Mouse (Mus musculus) heart, adult 2 months (tissue): ENCODE results near the gene Mettl2. TPM values are rescaled to one million over a fixed set of nuclear protein-coding genes. Genes with fewer than 3 reads are reported as not detected.

Experiments used
- DNase-seq, 2 experiments: peaks; one replicate each; pipeline ENCODE4 v3.0.0; 2021
- H3K27ac ChIP-seq: fragments of 200-600 bp; 2 replicates; pipeline ENCODE4 v1.8.1; 2022
- H3K27me3 ChIP-seq: fragments of 200-500 bp; 2 replicates; pipeline ENCODE4 v1.6.1; 2012; ENCODE audit warnings: mild to moderate bottlenecking, low read length, inconsistent platforms, mixed read lengths; ENCODE audit not compliant: control insufficient read depth, insufficient read depth
- H3K36me3 ChIP-seq: fragments of 200-500 bp; 2 replicates; pipeline ENCODE4 v1.6.1; 2012; ENCODE audit warnings: low read length, inconsistent platforms; ENCODE audit not compliant: control insufficient read depth, insufficient read depth
- H3K4me1 ChIP-seq: fragments of 200-500 bp; 2 replicates; pipeline ENCODE4 v1.6.1; 2011; ENCODE audit warnings: low read length; ENCODE audit not compliant: control insufficient read depth, insufficient read depth
- H3K4me3 ChIP-seq: fragments of 200-600 bp; 2 replicates; pipeline ENCODE4 v1.8.1; 2022
- H3K79me2 ChIP-seq: fragments of 200-500 bp; replicated peaks from 2 replicates; pipeline ENCODE4 v1.6.1; 2012; ENCODE audit warnings: mild to moderate bottlenecking, inconsistent platforms, low read length, moderate library complexity, mixed read lengths; ENCODE audit not compliant: control insufficient read depth, insufficient read depth
- H3K9ac ChIP-seq: fragments of 200-500 bp; 2 replicates; pipeline ENCODE4 v1.6.1; 2012; ENCODE audit warnings: low read depth, mild to moderate bottlenecking, control low read depth, inconsistent platforms, low read length, mixed read lengths
- CTCF ChIP-seq: fragments of 200-600 bp; IDR thresholded peaks from 2 replicates; pipeline ENCODE4 v1.8.1; 2022; ENCODE audit warnings: antibody characterized with exemption, mild to moderate bottlenecking, moderate library complexity
- EP300 ChIP-seq: fragments of 200-500 bp; IDR thresholded peaks from 2 replicates; pipeline ENCODE4 v1.6.1; 2011; ENCODE audit warnings: low read depth, low read length, control low read depth; ENCODE audit not compliant: insufficient read depth
- POLR2A ChIP-seq: fragments of 200-500 bp; IDR thresholded peaks from 2 replicates; pipeline ENCODE4 v1.6.1; 2011; ENCODE audit warnings: mild to moderate bottlenecking, low read depth, low read length, control low read depth; ENCODE audit not compliant: insufficient read depth
- WGBS: fragments of 180-500 bp; shearing (Covaris S2); methylation state at CpG from one replicate; pipeline ENCODE4 v1.1.7; 2018; 5-methylcytosine and 5-hydroxymethylcytosine counted together
- intact Hi-C: fragments of 180-260 bp; cut with DNase I; formaldehyde crosslinking; loops from one replicate; pipeline ENCODE4 v1.15.1; 2025
- polyA plus RNA-seq: library from polyadenylated mRNA; depleted of rRNA; stranded (reverse); fragments of >200 nt; gene quantifications from 2 replicates; pipeline ENCODE4 v1.2.3, GENCODE M21; 2012
- total RNA-seq, 2 experiments: library from RNA; stranded (reverse); gene quantifications; 2 replicates each; pipeline ENCODE4 v1.2.3; 2021

Gene Mettl2
- total and polyA plus RNA-seq, 3 experiments: 9.0 to 12.8 (median 10.1) TPM

GRCm38 (mm10) chr11:105150691-105151090 is 24.5 kb downstream of the Mettl2 start:
- TF ChIP-seq EP300 (no peak), CTCF (no peak), POLR2A (no peak)
- Histone ChIP-seq H3K36me3 (no peaks in the 10 kb centered on the region), H3K27ac (no peak overlapping the region), H3K9ac (no peak overlapping the region), H3K27me3 (no peaks in the 10 kb centered on the region), H3K4me1 (no peaks in the 10 kb centered on the region), H3K79me2 (no peaks in the 10 kb centered on the region), H3K4me3 (no peak overlapping the region)
- DNase-seq: no peak
- 57% methylated on average over 4 of the region's 4 CpGs for WGBS
- intact Hi-C loops: no loop called here

GRCm38 (mm10) chr11:105151226-105152016 is 25.2 kb downstream of the Mettl2 start:
- DNase-seq: no peak
- Histone ChIP-seq H3K36me3 (no peaks in the 10 kb centered on the region), H3K27me3 (no peaks in the 10 kb centered on the region), H3K9ac (no peak overlapping the region), H3K79me2 (no peaks in the 10 kb centered on the region), H3K4me3 (no peak overlapping the region), H3K27ac (no peak overlapping the region), H3K4me1 (no peaks in the 10 kb centered on the region)
- 25% methylated on average over 19 of the region's 19 CpGs for WGBS
- TF ChIP-seq POLR2A (no peak), CTCF (no peak), EP300 (no peak)
- intact Hi-C loops: no loop called here

GRCm38 (mm10) chr11:105152017-105152300 is 25.7 kb downstream of the Mettl2 start:
- Histone ChIP-seq H3K4me3 (no peak overlapping the region), H3K27me3 (no peaks in the 10 kb centered on the region), H3K79me2 (no peaks in the 10 kb centered on the region), H3K27ac (no peak overlapping the region), H3K9ac (no peak overlapping the region), H3K36me3 (no peaks in the 10 kb centered on the region), H3K4me1 (no peaks in the 10 kb centered on the region)
- DNase-seq: no peak
- 52% methylated on average over 4 of the region's 4 CpGs for WGBS
- intact Hi-C loops: no loop called here
- TF ChIP-seq EP300: no peak

- intact Hi-C loops: no loop called here
- no peaks in the 10 kb centered on the region for H3K27me3 ChIP-seq
- H3K36me3 ChIP-seq: no peaks in the 10 kb centered on the region
- H3K9ac ChIP-seq: no peak overlapping the region
- H3K4me3 ChIP-seq: no peak overlapping the region
- H3K27ac ChIP-seq: no peak overlapping the region
- no peaks in the 10 kb centered on the region for H3K4me1 ChIP-seq
- 79% methylated on average over 11 of the region's 11 CpGs for WGBS
- H3K79me2 ChIP-seq: no peaks in the 10 kb centered on the region
- no peak for DNase-seq
- TF ChIP-seq CTCF (no peak), EP300 (no peak)
These were observed 26.2 kb downstream of the Mettl2 start for GRCm38 (mm10) chr11:105152357-105152899.

GRCm38 (mm10) chr11:105153068-105153833 is 27.0 kb downstream of the Mettl2 start:
- Histone ChIP-seq H3K79me2 (no peaks in the 10 kb centered on the region), H3K27ac (no peak overlapping the region), H3K36me3 (no peaks in the 10 kb centered on the region), H3K4me3 (no peak overlapping the region), H3K9ac (no peak overlapping the region), H3K4me1 (no peaks in the 10 kb centered on the region), H3K27me3 (no peaks in the 10 kb centered on the region)
- peak; percentile 15 to 29 for DNase-seq
- 32% methylated on average over 12 of the region's 12 CpGs for WGBS
- intact Hi-C loops: no loop called here
- TF ChIP-seq CTCF: no peak
- TF ChIP-seq POLR2A: no peak
- TF ChIP-seq EP300: no peak

GRCm38 (mm10) chr11:105155915-105156314 is 29.7 kb downstream of the Mettl2 start:
- H3K4me3 ChIP-seq: no peak overlapping the region
- no peaks in the 10 kb centered on the region for H3K27me3 ChIP-seq
- no peaks in the 10 kb centered on the region for H3K4me1 ChIP-seq
- intact Hi-C loops: no loop called here
- DNase-seq: no peak
- 49% methylated on average over 4 of the region's 4 CpGs for WGBS
- H3K79me2 ChIP-seq: no peaks in the 10 kb centered on the region
- TF ChIP-seq POLR2A (no peak), EP300 (no peak), CTCF (no peak)
- H3K9ac ChIP-seq: no peak overlapping the region
- no peak overlapping the region for H3K27ac ChIP-seq
- H3K36me3 ChIP-seq: no peaks in the 10 kb centered on the region
